Mouse (Mus musculus): ENCODE results near the gene Rtl1. TPM values are rescaled to one million over a fixed set of nuclear protein-coding genes. Genes with fewer than 3 reads are reported as not detected.

Rtl1 gene
- polyA plus RNA-seq, 1 experiment: not detected

- Histone ChIP-seq H3K27me3 (replicated peaks) (peaks cover 46% of the 10 kb centered on the region), H3K9me3 (no peaks in the 10 kb centered on the region)
Measured at GRCm38 (mm10) chr12:109612392-109613385, 12.6 kb upstream of the Rtl1 start.

DNA sequence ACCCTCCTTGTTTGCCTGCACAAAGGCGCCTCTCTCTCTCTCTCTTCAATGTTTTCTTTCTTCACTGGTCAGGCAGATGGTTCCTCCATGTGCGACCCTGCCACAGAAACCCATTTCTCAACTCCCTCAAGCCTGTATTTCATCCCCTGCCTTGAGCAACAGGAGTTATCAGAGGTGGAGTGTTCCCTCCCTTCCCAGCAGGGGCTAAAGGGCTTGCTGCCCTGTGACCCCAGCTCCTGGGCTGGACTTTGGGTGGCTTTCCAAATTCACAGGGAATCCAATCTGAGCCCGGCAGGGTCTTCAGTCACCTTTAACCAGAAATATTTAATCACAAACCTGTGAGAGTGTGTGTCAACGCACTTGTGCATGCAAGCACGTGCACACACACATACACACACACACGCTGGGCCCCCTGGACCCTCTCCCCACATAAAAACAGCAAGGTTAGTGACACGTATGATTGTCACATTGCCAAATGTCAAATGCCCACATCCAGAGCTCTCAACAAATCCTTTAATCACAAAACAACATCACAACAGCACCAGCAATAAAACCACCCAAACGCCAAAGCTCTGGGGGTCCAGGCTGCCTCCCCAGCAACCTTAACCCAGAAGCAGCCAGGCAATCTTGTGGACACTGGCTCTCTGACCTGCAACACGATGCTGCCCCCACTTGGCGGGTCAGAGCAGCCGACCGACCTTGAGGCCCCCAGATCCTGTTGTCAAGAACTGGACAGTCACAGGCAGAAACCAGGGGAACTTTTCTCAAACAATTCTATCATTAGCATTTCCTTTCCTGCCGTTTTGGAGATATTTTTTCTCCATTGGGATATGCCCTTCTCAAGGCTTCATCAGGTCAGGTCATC is 8.7 kb upstream of the Rtl1 start:
- H3K4me3 ChIP-seq (replicated peaks): no peak overlapping the region
- peaks cover 36% of the 10 kb centered on the region for H3K27me3 ChIP-seq (replicated peaks)
- H3K36me3 ChIP-seq (replicated peaks; ENCODE audit: low read length): no peaks in the 10 kb centered on the region
- TF ChIP-seq GATA1 (IDR thresholded peaks at IDR 0.05; ENCODE audit: borderline replicate concordance, low read length) (no peak), FLI1 (IDR thresholded peaks at IDR 0.05; ENCODE audit: low read length) (no peak)
- no peaks in the 10 kb centered on the region for H3K9me3 ChIP-seq
- H3K4me1 ChIP-seq: no peaks in the 10 kb centered on the region

More at GRCm38 (mm10) chr12:109612392-109613385, 12.6 kb upstream of the Rtl1 start:
- no peak for TF ChIP-seq GATA1 (IDR thresholded peaks at IDR 0.05; ENCODE audit: borderline replicate concordance, low read length)
- no peak for TF ChIP-seq FLI1 (IDR thresholded peaks at IDR 0.05; ENCODE audit: low read length)
- H3K4me1 ChIP-seq: no peaks in the 10 kb centered on the region
- H3K36me3 ChIP-seq (replicated peaks; ENCODE audit: low read length): no peaks in the 10 kb centered on the region
- H3K4me3 ChIP-seq (replicated peaks): no peak overlapping the region

- Histone ChIP-seq H3K4me3 (replicated peaks) (no peak overlapping the region), H3K4me1 (no peaks in the 10 kb centered on the region), H3K36me3 (replicated peaks; ENCODE audit: low read length) (no peaks in the 10 kb centered on the region), H3K27me3 (replicated peaks) (peaks cover 29% of the 10 kb centered on the region), H3K9me3 (no peaks in the 10 kb centered on the region)
- TF ChIP-seq FLI1 (IDR thresholded peaks at IDR 0.05; ENCODE audit: low read length) (no peak), GATA1 (IDR thresholded peaks at IDR 0.05; ENCODE audit: borderline replicate concordance, low read length) (no peak)
Measured at GRCm38 (mm10) chr12:109607953-109608352, 7.8 kb upstream of the Rtl1 start.

DNA sequence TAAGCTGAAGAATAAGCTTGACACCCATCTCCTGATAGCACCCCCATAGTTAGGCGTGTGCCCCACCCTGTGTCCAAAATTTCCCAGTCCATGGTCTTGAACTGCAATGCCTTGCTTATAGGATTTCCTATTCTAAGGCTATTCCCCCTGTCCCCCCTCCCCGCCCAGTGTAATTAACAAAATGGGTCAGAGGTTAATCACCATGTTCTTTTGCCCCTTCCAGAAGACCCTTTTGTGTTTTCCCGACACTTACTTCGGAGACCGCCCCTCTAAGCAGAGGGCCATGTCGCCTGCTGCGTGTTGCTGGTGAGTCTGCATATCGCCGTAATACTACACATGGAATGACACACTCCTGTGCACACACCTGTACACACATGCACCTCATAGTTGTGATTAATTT is 7.1 kb upstream of the Rtl1 start:
- Histone ChIP-seq H3K4me1 (no peaks in the 10 kb centered on the region), H3K4me3 (replicated peaks) (no peak overlapping the region), H3K27me3 (replicated peaks) (peaks cover 27% of the 10 kb centered on the region), H3K9me3 (no peaks in the 10 kb centered on the region), H3K36me3 (replicated peaks; ENCODE audit: low read length) (no peaks in the 10 kb centered on the region)
- TF ChIP-seq GATA1 (IDR thresholded peaks at IDR 0.05; ENCODE audit: borderline replicate concordance, low read length) (no peak), FLI1 (IDR thresholded peaks at IDR 0.05; ENCODE audit: low read length) (no peak)

GRCm38 (mm10) chr12:109604982-109605721 is 5.0 kb upstream of the Rtl1 start:
- Histone ChIP-seq H3K9me3 (no peaks in the 10 kb centered on the region), H3K4me3 (replicated peaks) (no peak overlapping the region), H3K36me3 (replicated peaks; ENCODE audit: low read length) (no peaks in the 10 kb centered on the region), H3K27me3 (replicated peaks) (peaks cover 18% of the 10 kb centered on the region), H3K4me1 (no peaks in the 10 kb centered on the region)
- TF ChIP-seq FLI1 (IDR thresholded peaks at IDR 0.05; ENCODE audit: low read length): no peak

GRCm38 (mm10) chr12:109598551-109599250 is 1.4 kb downstream of the Rtl1 start:
- no peaks in the 10 kb centered on the region for H3K36me3 ChIP-seq (replicated peaks; ENCODE audit: low read length)

GRCm38 (mm10) chr12:109596726-109597125 is 3.4 kb downstream of the Rtl1 start:
- Histone ChIP-seq H3K9me3 (peaks cover 24% of the 10 kb centered on the region), H3K36me3 (replicated peaks; ENCODE audit: low read length) (no peaks in the 10 kb centered on the region), H3K4me1 (no peaks in the 10 kb centered on the region), H3K27me3 (replicated peaks) (peaks cover 12% of the 10 kb centered on the region), H3K4me3 (replicated peaks) (no peak overlapping the region)
- no peak for TF ChIP-seq GATA1 (IDR thresholded peaks at IDR 0.05; ENCODE audit: borderline replicate concordance, low read length)
- TF ChIP-seq FLI1 (IDR thresholded peaks at IDR 0.05; ENCODE audit: low read length): no peak

More at GRCm38 (mm10) chr12:109598551-109599250, 1.4 kb downstream of the Rtl1 start:
- Histone ChIP-seq H3K4me1 (no peaks in the 10 kb centered on the region), H3K27me3 (replicated peaks) (peaks cover 15% of the 10 kb centered on the region), H3K9me3 (peaks cover 6% of the 10 kb centered on the region; the same call in 1 of the 2 replicates), H3K4me3 (replicated peaks) (no peak overlapping the region)
- TF ChIP-seq FLI1 (IDR thresholded peaks at IDR 0.05; ENCODE audit: low read length): no peak
- no peak for TF ChIP-seq GATA1 (IDR thresholded peaks at IDR 0.05; ENCODE audit: borderline replicate concordance, low read length)

GRCm38 (mm10) chr12:109596232-109596631 is 3.9 kb downstream of the Rtl1 start:
- Histone ChIP-seq H3K36me3 (replicated peaks; ENCODE audit: low read length) (no peaks in the 10 kb centered on the region), H3K27me3 (replicated peaks) (peaks cover 9% of the 10 kb centered on the region), H3K9me3 (peaks cover 26% of the 10 kb centered on the region), H3K4me3 (replicated peaks) (no peak overlapping the region), H3K4me1 (no peaks in the 10 kb centered on the region)
- TF ChIP-seq FLI1 (IDR thresholded peaks at IDR 0.05; ENCODE audit: low read length) (no peak), GATA1 (IDR thresholded peaks at IDR 0.05; ENCODE audit: borderline replicate concordance, low read length) (no peak)

- H3K4me3 ChIP-seq (replicated peaks): no peak overlapping the region
- H3K9me3 ChIP-seq: peaks cover 26% of the 10 kb centered on the region
- H3K4me1 ChIP-seq: no peaks in the 10 kb centered on the region
- TF ChIP-seq GATA1 (IDR thresholded peaks at IDR 0.05; ENCODE audit: borderline replicate concordance, low read length) (no peak), FLI1 (IDR thresholded peaks at IDR 0.05; ENCODE audit: low read length) (no peak)
- peaks cover 8% of the 10 kb centered on the region for H3K27me3 ChIP-seq (replicated peaks)
- no peaks in the 10 kb centered on the region for H3K36me3 ChIP-seq (replicated peaks; ENCODE audit: low read length)
Measured at GRCm38 (mm10) chr12:109595753-109596152, 4.4 kb downstream of the Rtl1 start.
